Mouse (Mus musculus) adrenal gland, adult 8-10 months (tissue): ENCODE measurements around the gene Fzd9. TPM values are rescaled to one million over a fixed set of nuclear protein-coding genes. Genes with fewer than 3 reads are reported as not detected.

Experiments used
- DNase-seq: peaks from one replicate; pipeline ENCODE4 v3.0.0; 2022
- total RNA-seq, 4 experiments: library from RNA; stranded (reverse); gene quantifications; 2 replicates each; pipeline ENCODE4 v1.2.4; 2022

Gene Fzd9
- 10 to 100 TPM in 1 of 4 experiments, 1 to 10 TPM in 3; 2.8 to 10.5 (median 6.3) TPM for total RNA-seq

DNA sequence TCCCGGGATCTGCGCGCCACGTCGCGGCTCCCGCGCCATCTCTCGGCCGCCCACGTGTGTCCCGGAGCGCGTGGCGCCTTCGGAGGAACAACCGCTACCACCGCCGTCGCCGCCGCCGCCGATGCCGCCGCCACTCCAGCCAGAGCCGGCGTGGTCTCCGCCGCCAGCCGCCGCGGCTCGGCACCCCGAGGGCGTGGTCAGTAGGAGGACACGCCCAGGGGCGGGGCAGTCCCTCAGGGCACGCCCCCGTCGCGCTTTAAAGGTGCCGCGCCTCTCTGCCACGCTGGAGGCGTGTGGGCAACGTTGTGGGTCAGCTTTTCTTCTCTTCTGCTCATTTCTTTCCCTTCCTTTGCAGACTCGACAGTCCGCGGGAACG is at the start of gene Fzd9:
Gene Fzd9, minus strand, starts transcription at position 152 of the 376 bp plus-strand sequence.
- peak; percentile 70 for DNase-seq

DNA sequence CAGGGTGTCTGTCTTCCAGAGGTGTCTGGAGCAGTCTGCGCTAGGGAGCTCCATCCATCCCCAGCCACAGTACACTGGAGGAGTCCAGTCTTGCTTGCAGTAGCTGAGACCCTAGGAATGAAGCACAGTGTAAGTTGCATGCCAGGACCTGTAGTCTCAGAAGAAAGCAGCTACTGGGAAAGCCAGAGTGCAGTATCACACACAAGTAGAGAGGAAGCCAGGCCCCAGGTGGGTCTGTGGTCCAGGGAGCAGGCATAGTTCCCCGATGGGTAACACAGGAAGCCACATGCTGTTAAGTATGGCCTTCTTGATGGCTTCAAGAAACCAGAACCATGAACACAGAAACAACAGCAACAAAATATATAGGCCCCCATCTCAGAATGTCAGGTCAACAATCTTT is 41.0 kb upstream of the Fzd9 start:
- no peak for DNase-seq

GRCm38 (mm10) chr5:135291193-135291592 is 40.2 kb upstream of the Fzd9 start:
- no peak for DNase-seq

- no peak for DNase-seq
Observed at GRCm38 (mm10) chr5:135290703-135291102, 39.7 kb upstream of the Fzd9 start.

GRCm38 (mm10) chr5:135286926-135287325 is 35.9 kb upstream of the Fzd9 start:
- no peak for DNase-seq

GRCm38 (mm10) chr5:135286185-135286584 is 35.2 kb upstream of the Fzd9 start:
- peak; percentile 61 for DNase-seq

DNA sequence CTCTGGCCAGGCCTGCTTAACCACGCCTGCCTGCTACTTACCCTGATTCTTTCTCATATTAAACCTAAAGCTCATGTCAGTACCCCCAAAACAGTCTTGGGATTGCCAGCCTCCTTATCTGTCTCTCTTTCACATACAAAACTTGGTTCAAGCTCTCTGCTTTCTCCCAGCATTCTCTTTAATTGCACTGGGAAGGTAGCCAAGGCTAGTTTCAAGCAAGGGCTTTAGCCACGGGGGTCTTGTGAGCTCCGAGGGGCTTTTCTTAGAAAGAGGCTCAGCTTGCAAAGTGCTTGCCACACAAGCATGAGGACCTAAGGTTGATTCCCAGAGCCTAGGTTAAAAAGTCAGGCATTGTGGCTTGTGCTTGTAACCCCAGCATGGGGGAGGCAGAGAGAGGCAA is 34.2 kb upstream of the Fzd9 start:
- no peak for DNase-seq

- no peak for DNase-seq
Observed at GRCm38 (mm10) chr5:135280226-135280625, 29.2 kb upstream of the Fzd9 start.

DNA sequence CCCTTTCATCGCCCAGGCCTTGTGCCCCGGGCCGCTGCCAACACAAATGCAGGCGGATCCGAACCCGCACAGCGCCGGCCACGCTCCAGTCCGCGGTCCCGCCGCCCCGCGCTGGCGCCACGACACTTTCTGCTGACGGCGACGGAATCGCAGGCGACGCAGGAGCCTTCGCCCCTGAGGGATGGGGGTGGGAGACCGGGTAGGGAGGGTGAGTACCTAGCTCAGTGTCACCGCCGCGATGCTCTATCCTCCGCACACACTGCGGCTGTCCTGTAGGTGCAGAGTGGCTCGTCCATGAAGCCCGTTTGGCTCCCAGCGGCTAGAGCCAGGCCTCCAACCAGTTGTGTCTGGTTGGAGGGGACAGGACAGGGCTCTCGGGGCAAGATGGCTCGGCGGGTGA is 25.6 kb upstream of the Fzd9 start:
- no peak for DNase-seq

GRCm38 (mm10) chr5:135274663-135275396 is 23.8 kb upstream of the Fzd9 start:
- DNase-seq: no peak

- no peak for DNase-seq
Observed at GRCm38 (mm10) chr5:135271563-135272165, 20.6 kb upstream of the Fzd9 start.

GRCm38 (mm10) chr5:135270361-135270760 is 19.3 kb upstream of the Fzd9 start:
- no peak for DNase-seq

GRCm38 (mm10) chr5:135269451-135269850 is 18.4 kb upstream of the Fzd9 start:
- DNase-seq: peak; percentile 45

DNA sequence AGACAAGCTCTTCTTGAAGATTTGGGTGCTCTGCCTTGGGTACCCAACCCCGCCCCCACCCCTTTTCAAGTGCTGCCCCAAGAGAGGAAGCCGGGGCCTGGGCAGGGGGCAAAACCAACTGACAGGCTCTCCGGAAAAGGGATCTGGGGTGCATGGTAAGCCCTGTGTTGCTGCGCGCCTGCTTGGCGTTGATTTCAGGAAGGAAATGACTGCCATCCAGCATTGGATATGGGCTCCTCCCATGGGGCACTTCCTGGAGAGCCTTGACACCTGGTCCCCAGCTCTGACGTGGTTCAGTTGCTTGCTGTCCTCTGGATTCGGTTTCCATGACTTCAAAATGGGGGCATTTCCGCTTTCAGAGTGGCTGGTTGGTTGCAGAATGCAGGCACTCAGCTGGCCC is 13.5 kb upstream of the Fzd9 start:
- DNase-seq: no peak

- peak; percentile 45 for DNase-seq
Observed at GRCm38 (mm10) chr5:135263866-135264503, 13.0 kb upstream of the Fzd9 start.

GRCm38 (mm10) chr5:135258280-135259150 is 7.5 kb upstream of the Fzd9 start:
- no peak for DNase-seq

GRCm38 (mm10) chr5:135257559-135257958 is 6.5 kb upstream of the Fzd9 start:
- no peak for DNase-seq

GRCm38 (mm10) chr5:135256166-135256565 is 5.1 kb upstream of the Fzd9 start:
- no peak for DNase-seq

GRCm38 (mm10) chr5:135253741-135254401 is 2.8 kb upstream of the Fzd9 start:
- no peak for DNase-seq

DNA sequence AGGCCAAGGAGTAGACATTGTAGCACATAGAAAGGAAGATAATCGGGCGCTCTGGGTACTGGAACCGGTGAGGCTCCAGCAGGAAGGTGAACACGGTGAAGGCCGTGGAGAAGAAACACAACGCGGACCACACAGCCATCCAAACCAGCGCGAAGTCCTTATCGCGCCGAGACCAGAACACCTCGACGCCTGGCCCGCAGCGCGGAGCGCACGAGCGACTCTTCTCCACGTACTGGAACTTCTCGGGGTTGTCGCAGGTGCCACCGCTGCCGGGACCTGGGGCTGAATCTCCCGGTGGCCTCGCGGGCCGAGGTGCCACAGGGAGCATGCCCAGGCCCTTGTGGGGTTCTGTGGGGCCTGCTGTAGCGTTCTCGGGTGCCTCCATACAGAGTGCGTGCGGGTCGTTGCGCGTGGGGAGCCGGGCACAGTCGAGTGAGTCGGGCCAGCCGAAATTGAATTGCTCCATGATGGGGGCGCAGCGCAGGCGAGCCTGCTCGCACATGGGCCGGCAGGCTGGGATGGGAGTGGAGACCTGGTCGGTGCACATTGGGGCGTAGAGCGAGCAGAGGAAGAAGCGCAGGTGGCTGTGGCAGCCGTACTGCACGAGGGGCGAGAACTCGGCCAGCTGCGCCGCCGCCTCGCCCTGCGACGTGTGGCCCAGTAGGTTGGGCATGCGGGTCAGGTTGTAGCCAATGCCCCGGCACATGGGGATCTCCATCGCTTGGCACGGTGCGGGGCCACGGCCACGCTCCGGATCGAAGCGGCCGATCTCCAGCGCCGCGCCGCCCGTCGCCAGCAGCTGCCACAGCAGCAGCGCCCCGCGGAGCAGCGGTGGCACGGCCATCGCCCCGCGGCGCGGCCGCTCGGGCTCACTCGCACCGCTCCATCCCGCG is 598 bp downstream of the Fzd9 start:
- DNase-seq: no peak
